Mouse (Mus musculus) ES-E14 (cell line): ENCODE data around the gene AK157302. TPM values are rescaled to one million over a fixed set of nuclear protein-coding genes. Genes with fewer than 3 reads are reported as not detected.
"Not testable (repeated sequence)": the region's sequence is repeated elsewhere in the genome, so short reads cannot be mapped to it uniquely, and the experiment has no call there.

ENCODE experiments used
- DNase-seq: peaks from one replicate; pipeline ENCODE4 v3.0.0-alpha.2; 2013; ENCODE audit warnings: low read depth, low spot score
- H3K27ac ChIP-seq: 2 replicates; pipeline ENCODE4 v1.5.1; 2012; ENCODE audit warnings: low read depth, mild to moderate bottlenecking, low read length, moderate library complexity, mixed read lengths; ENCODE audit not compliant: poor library complexity, insufficient read depth, severe bottlenecking
- H3K36me3 ChIP-seq: 2 replicates; pipeline ENCODE4 v1.6.1; 2012; ENCODE audit warnings: mild to moderate bottlenecking, low read length, moderate library complexity, mixed read lengths; ENCODE audit not compliant: control insufficient read depth, poor library complexity, insufficient read depth, severe bottlenecking
- H3K4me1 ChIP-seq, 2 experiments: fragments of 150-350 bp in 1 of 2; sonication (generic) in 1 of 2; 2 replicates each; pipeline ENCODE4 v1.6.1; 2012; ENCODE audit warnings: low read length in 2 of 2, mild to moderate bottlenecking in 1 of 2, mixed read lengths in 1 of 2; ENCODE audit not compliant: control insufficient read depth in 2 of 2, insufficient read depth in 2 of 2, poor library complexity in 1 of 2
- H3K4me3 ChIP-seq, 2 experiments: fragments of 150-350 bp in 1 of 2; sonication (generic) in 1 of 2; 2 replicates each; pipeline ENCODE4 v1.5.1; 2012; ENCODE audit warnings: low read length in 2 of 2, low read depth in 1 of 2, mild to moderate bottlenecking in 1 of 2, mixed read lengths in 1 of 2; ENCODE audit not compliant: insufficient read depth in 1 of 2, poor library complexity in 1 of 2, severe bottlenecking in 1 of 2
- H3K9ac ChIP-seq: 2 replicates; pipeline ENCODE4 v1.6.1; 2012; ENCODE audit warnings: low read depth, mild to moderate bottlenecking, low read length, mixed read lengths; ENCODE audit not compliant: poor library complexity, insufficient read depth, severe bottlenecking
- H3K9me3 ChIP-seq: fragments of 150-350 bp; sonication (generic); 2 replicates; pipeline ENCODE4 v1.6.1; 2012; ENCODE audit warnings: low read depth, mild to moderate bottlenecking, low read length; ENCODE audit not compliant: control insufficient read depth, insufficient read depth
- CHD2 ChIP-seq: IDR thresholded peaks from 2 replicates; pipeline ENCODE4 v1.6.1; 2014; ENCODE audit warnings: mild to moderate bottlenecking, low read depth, low read length, inconsistent platforms
- HCFC1 ChIP-seq: IDR thresholded peaks from 2 replicates; pipeline ENCODE4 v1.6.1; 2012; ENCODE audit warnings: low read length, inconsistent platforms, borderline replicate concordance; ENCODE audit not compliant: insufficient read depth
- MAFK ChIP-seq: IDR thresholded peaks from 2 replicates; pipeline ENCODE4 v1.6.1; 2014; ENCODE audit warnings: mild to moderate bottlenecking, low read depth, low read length, inconsistent platforms; ENCODE audit not compliant: insufficient read depth
- ZC3H11A ChIP-seq: IDR thresholded peaks from 2 replicates; pipeline ENCODE4 v1.6.1; 2012; ENCODE audit warnings: low read depth, mild to moderate bottlenecking, inconsistent platforms, low read length, borderline replicate concordance
- ZNF384 ChIP-seq: IDR thresholded peaks from 2 replicates; pipeline ENCODE4 v1.6.1; 2012; ENCODE audit warnings: low read depth, low read length, inconsistent platforms
- in situ Hi-C, 2 experiments: fragments of 600-800 bp; cut with MboI; formaldehyde crosslinking; loops; one replicate each; pipeline ENCODE4 v1.15.1; 2025; ENCODE audit warnings: low sequenced_read_pairs in 2 of 2, inconsistent platforms in 1 of 2; ENCODE audit not compliant: unreplicated experiment in 2 of 2
- total RNA-seq: library from RNA; depleted of rRNA; stranded (reverse); fragments of 300-350 nt; gene quantifications from 2 replicates; pipeline ENCODE4 v1.2.3, GENCODE M21; 2012

AK157302 gene
- total RNA-seq, 1 experiment: 0.31 TPM

- DNase-seq: peak; percentile 86
- no peak for TF ChIP-seq HCFC1
- 0 out of 2 replicates have a peak, but pooled peaks have one; percentile 10 for TF ChIP-seq ZNF384
- in situ Hi-C loops: no loop called here
- no peak within 1 kb of the TSS for H3K27ac ChIP-seq
- H3K36me3 ChIP-seq: no peaks in the 10 kb centered on the region
- H3K9ac ChIP-seq: peak within 1 kb of the TSS; percentile 58
- H3K9me3 ChIP-seq: no peaks in the 10 kb centered on the region
- 0 out of 4 replicates have a peak, but pooled peaks cover 0 to 2% of the 10 kb centered on the region in 2 experiments for H3K4me1 ChIP-seq
- peak within 1 kb of the TSS; percentile 66 to 75 for H3K4me3 ChIP-seq
These were observed 26.7 kb upstream of the AK157302 start, which contains the start of gene Nkapl for GRCm38 (mm10) chr13:21468061-21469019. Gene Nkapl, minus strand, starts transcription at chr13:21468509.

- in situ Hi-C loops: no loop called here
- Histone ChIP-seq H3K9ac (no peak overlapping the region), H3K9me3 (no peaks in the 10 kb centered on the region), H3K27ac (no peak overlapping the region), H3K4me3 (no peak overlapping the region), H3K4me1 (0 out of 4 replicates have a peak, but pooled peaks cover 0 to 2% of the 10 kb centered on the region in 2 experiments), H3K36me3 (no peaks in the 10 kb centered on the region)
- DNase-seq: no peak
- TF ChIP-seq ZNF384: no peak
These were observed 25.9 kb upstream of the AK157302 start for GRCm38 (mm10) chr13:21469097-21469496.

GRCm38 (mm10) chr13:21472427-21472826 lies 22.6 kb upstream of the AK157302 start:
- TF ChIP-seq MAFK: no peak
- no peak for TF ChIP-seq ZC3H11A
- no peak for TF ChIP-seq ZNF384
- no peak for TF ChIP-seq HCFC1
- TF ChIP-seq CHD2: no peak
- no peaks in the 10 kb centered on the region for H3K9me3 ChIP-seq
- H3K9ac ChIP-seq: no peak overlapping the region
- no peak overlapping the region for H3K4me3 ChIP-seq
- DNase-seq: no peak
- 0 out of 4 replicates have a peak, but pooled peaks cover 0 to 2% of the 10 kb centered on the region in 2 experiments for H3K4me1 ChIP-seq
- H3K36me3 ChIP-seq: no peaks in the 10 kb centered on the region
- in situ Hi-C loops: no loop called here
- no peak overlapping the region for H3K27ac ChIP-seq

- DNase-seq, H3K4me1 ChIP-seq, H3K27ac ChIP-seq, H3K9me3 ChIP-seq, in situ Hi-C loops, H3K36me3 ChIP-seq: not testable (repeated sequence)
- Histone ChIP-seq H3K4me3 (peak within 1 kb of the TSS; percentile 60 to 80), H3K9ac (peak within 1 kb of the TSS; percentile 72; the same call in 1 of the 2 replicates)
These were observed 16.0 kb upstream of the AK157302 start, which contains the start of the genes Zkscan4 and Gm10065 for GRCm38 (mm10) chr13:21478759-21479670. Gene Zkscan4, plus strand, starts transcription at chr13:21478907. Gene Gm10065, minus strand, starts transcription at chr13:21479441.
